Mouse (Mus musculus) common myeloid progenitor, adult 5-6 weeks (primary cell): ENCODE data around the gene Slc35b2. TPM values are rescaled to one million over a fixed set of nuclear protein-coding genes. Genes with fewer than 3 reads are reported as not detected.

Experiments used
- ATAC-seq: replicated peaks from 2 replicates; pipeline ENCODE4 v1.8.0; 2016; ENCODE audit warnings: low read depth, mild to moderate bottlenecking, moderate TSS enrichment, inconsistent platforms; ENCODE audit not compliant: poor library complexity, severe bottlenecking
- total RNA-seq: library from RNA; stranded (forward); fragments of 200-1000, 187-1606 nt; gene quantifications from 2 replicates; pipeline ENCODE4 v1.2.3, GENCODE M21; 2017

Slc35b2 gene
- total RNA-seq, 1 experiment from 2014 or later, result 93.8 TPM

GRCm38 (mm10) chr17:45557998-45558862, 5.4 kb upstream of the Slc35b2 start:
- ATAC-seq, result no peak

- ATAC-seq, result no peak
Observed at GRCm38 (mm10) chr17:45559732-45560525, 3.7 kb upstream of the Slc35b2 start.

- no peak for ATAC-seq
Observed at GRCm38 (mm10) chr17:45563216-45563615, 458 bp upstream of the Slc35b2 start.

GRCm38 (mm10) chr17:45564531-45565084, 934 bp downstream of the Slc35b2 start:
- no peak; the same call in 1 of the 2 replicates for ATAC-seq

DNA sequence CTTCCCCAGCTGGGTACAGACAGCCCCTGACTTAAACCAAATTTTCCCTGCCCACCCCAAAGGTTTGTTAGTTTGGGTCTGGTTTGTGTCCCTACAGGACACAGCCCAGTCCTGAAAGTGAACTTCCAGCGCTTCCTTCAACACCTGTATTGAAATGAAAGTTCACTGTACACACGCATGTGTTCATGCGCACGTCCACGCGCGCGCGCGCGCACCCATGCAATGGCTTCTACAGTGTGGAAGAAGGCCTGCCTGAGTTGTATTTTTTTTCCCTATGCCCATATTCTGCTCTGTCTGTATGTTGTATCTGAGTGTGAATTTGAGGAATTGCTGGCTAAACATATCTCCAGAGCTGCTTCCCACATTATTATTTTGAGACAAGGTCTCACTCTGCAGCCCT, 1.4 kb downstream of the Slc35b2 start:
- ATAC-seq, result no peak

DNA sequence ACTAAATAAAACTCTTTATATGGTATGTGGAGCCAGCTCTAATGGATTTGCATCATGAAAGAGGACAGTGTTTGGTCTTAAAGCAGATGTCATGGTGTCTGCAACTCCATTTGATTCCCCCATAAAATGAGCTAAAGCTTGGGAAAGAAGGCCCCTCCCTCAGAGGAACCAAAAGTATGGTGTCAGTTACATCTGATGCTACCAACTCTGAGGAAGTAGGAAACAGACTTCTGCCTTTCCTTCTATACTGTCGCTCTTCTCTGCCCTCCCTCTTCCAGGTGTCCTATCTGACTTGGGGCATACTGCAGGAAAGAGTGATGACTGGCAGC, 2.3 kb downstream of the Slc35b2 start:
- ATAC-seq, result no peak

- ATAC-seq, result 0 out of 2 replicates have a peak, but pooled peaks have one; percentile 1
Observed at GRCm38 (mm10) chr17:45566360-45567161, 2.9 kb downstream of the Slc35b2 start.

GRCm38 (mm10) chr17:45567162-45567601, 3.5 kb downstream of the Slc35b2 start:
- ATAC-seq, result no peak

DNA sequence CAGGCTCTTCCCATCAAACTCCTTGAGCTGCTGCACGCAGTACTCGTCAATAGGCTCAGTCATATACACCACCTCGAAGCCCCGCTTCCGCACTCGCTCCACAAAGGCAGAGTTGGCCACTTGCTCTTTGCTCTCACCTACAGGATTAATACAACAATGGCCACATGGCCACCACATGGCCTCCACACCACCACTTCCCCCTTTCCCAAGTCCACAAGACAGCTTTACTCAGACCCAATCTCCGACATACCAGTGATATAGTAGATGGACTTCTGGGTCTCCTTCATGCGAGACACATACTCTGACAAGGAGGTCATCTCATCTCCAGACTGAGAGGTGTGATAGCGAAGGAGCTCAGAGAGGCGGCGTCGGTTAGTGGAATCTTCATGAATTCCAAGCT, 5.3 kb downstream of the Slc35b2 start:
- no peak for ATAC-seq

- ATAC-seq, result no peak
Observed at GRCm38 (mm10) chr17:45569999-45570398, 6.3 kb downstream of the Slc35b2 start.

GRCm38 (mm10) chr17:45572103-45573086, 8.7 kb downstream of the Slc35b2 start:
- peak; percentile 27 for ATAC-seq

DNA sequence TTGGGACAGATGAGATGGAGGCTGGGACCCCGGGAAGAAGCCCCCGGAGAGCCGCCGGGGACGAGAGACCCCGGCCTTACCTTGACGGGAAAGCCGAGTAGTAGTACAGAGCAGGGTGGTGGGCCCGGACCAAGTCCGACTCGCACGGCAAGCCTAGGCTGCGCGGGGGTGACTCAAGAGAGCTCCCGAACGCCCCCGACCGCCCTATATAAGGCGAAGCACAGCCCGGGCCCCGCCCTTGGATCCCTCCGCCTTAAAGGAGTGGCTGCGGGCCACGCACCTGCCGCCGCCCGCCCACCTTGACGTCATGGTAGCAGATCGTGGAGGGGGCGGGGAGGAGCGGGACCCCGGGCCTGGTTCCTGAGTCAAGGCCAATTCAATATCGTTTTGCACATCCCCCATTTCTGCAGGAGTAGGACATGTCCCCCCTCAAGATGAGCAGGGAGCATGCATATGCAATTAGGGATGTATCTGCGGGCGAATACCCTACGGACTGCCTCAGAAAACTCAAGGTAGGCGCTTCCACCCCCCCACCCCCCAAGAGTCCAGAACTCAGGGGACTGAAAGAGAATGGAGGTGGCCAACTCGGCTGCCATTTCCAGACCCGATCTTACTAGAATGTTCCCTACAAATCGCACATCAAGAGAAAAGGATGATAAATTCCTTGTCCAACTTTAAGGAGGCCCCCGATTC, 9.6 kb downstream of the Slc35b2 start, which contains the start of gene Hsp90ab1:
TSS of gene Hsp90ab1 (minus strand) at position 185 of the 693 bp plus-strand sequence.
- ATAC-seq, result peak; percentile 65

- peak; percentile 53 for ATAC-seq
Observed at GRCm38 (mm10) chr17:45573780-45574123, 10.1 kb downstream of the Slc35b2 start.

DNA sequence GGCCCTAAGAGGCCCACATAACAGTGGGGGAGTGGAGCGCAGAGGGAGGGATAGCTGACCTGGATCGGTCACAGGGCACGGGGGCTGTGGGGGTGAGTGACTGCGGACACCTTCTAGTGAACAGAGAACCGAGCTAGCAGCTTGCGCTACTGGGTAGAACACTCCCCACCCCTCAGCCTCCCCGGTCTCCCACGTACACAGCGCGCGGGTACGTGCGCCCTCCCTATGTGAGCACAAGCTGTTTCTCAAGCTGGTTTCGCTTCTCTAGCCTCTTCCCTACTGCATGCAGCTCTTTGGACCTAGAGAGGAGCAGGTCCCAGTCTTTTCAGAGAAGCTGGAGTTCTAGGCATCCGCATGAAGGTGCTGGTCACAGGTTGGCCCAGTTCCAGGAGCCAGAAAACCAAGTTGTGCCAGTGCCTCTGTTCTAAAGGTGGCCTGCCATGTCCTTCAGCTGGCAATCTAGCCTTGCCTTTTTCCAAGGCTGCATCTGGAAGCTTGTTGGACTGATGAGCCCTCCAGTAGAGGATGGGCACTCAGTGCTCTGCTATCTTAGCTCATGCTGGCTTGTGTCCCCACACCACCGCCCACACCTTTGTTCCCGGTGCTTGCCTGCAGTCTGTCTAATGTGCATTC, 10.6 kb downstream of the Slc35b2 start:
- ATAC-seq, result peak; percentile 29

GRCm38 (mm10) chr17:45575123-45575897, 11.6 kb downstream of the Slc35b2 start:
- no peak for ATAC-seq

GRCm38 (mm10) chr17:45578242-45578641, 14.6 kb downstream of the Slc35b2 start:
- no peak for ATAC-seq

- ATAC-seq, result no peak
Observed at GRCm38 (mm10) chr17:45578843-45579242, 15.2 kb downstream of the Slc35b2 start.
